Comparison of ENCODE assay signal across 27 mouse cellular contexts in genomic region chr17:73298981-73299380, GRCm38 (mm10).
"Had no signal": no experiment of that assay in that cellular context is flagged by ENCODE, and none has a peak within 500 bp of the region (broad histone marks: within the 10 kb centered on the region; RNA-seq: fewer than 3 reads in every experiment).

No protein-coding gene starts in this region.

- H3K27me3 ChIP-seq: liver, embryonic 13.5 days; midbrain, embryonic 13.5 days had no signal

- H3K4me3 ChIP-seq: limb, embryonic 10.5 days; limb, embryonic 12.5 days; limb, embryonic 13.5 days; limb, embryonic 15.5 days; liver, embryonic 12.5 days; liver, embryonic 13.5 days; liver, embryonic 15.5 days; lung, embryonic 15.5 days; megakaryocyte, embryonic 14.5 days; midbrain, embryonic 10.5 days; midbrain, embryonic 12.5 days; midbrain, embryonic 13.5 days; midbrain, embryonic 15.5 days; myocyte had no signal

- H3K27ac ChIP-seq: limb, embryonic 10.5 days; limb, embryonic 12.5 days; limb, embryonic 13.5 days; limb, embryonic 15.5 days; liver, embryonic 12.5 days; liver, embryonic 13.5 days; liver, embryonic 14.5 days; liver, embryonic 15.5 days; macrophage; midbrain, embryonic 10.5 days; midbrain, embryonic 12.5 days; midbrain, embryonic 13.5 days; midbrain, embryonic 15.5 days had no signal

- H3K36me3 ChIP-seq: limb, embryonic 10.5 days; limb, embryonic 12.5 days; limb, embryonic 13.5 days; limb, embryonic 15.5 days; liver, embryonic 12.5 days; liver, embryonic 13.5 days; liver, embryonic 15.5 days; lung, embryonic 15.5 days; midbrain, embryonic 10.5 days; midbrain, embryonic 12.5 days; midbrain, embryonic 13.5 days; midbrain, embryonic 15.5 days had no signal

- H3K4me1 ChIP-seq: liver, embryonic 12.5 days; liver, embryonic 13.5 days had no signal

- H3K9me3 ChIP-seq: limb, embryonic 10.5 days; limb, embryonic 12.5 days; limb, embryonic 15.5 days; liver, embryonic 12.5 days; liver, embryonic 13.5 days; liver, embryonic 15.5 days; lung, embryonic 15.5 days; midbrain, embryonic 10.5 days; midbrain, embryonic 12.5 days; midbrain, embryonic 13.5 days; midbrain, embryonic 15.5 days had no signal

- DNase-seq: left cerebral cortex, postnatal 4 days; liver; liver, embryonic 13.5 days; liver, postnatal 0 days; lung, adult 18-20 months; lung, adult 2 months; lung, embryonic 14.5 days; lung, postnatal 10 days; lung, postnatal 14 days; lung, postnatal 36 days; lung, postnatal 4 days; midbrain, embryonic 14.5 days had no signal
